Mouse (Mus musculus) ES-Bruce4 (cell line): ENCODE results near the gene Tex2. TPM values are rescaled to one million over a fixed set of nuclear protein-coding genes. Genes with fewer than 3 reads are reported as not detected.
A peak's percentile ranks its signal among the peaks of the same experiment; 100 is the strongest.

Experiments
- H3K27ac ChIP-seq: 2 replicates; pipeline ENCODE4 v1.5.1; 2012; ENCODE audit warnings: low read length, inconsistent platforms; ENCODE audit not compliant: insufficient read depth
- H3K27me3 ChIP-seq: 2 replicates; pipeline ENCODE4 v1.6.1; 2012; ENCODE audit warnings: mild to moderate bottlenecking, low read length, inconsistent platforms; ENCODE audit not compliant: control insufficient read depth, poor library complexity, insufficient read depth, severe bottlenecking
- H3K36me3 ChIP-seq: 2 replicates; pipeline ENCODE4 v1.6.1; 2012; ENCODE audit warnings: inconsistent platforms, mild to moderate bottlenecking, low read length, moderate library complexity; ENCODE audit not compliant: control insufficient read depth, poor library complexity, insufficient read depth, severe bottlenecking
- H3K4me1 ChIP-seq: one replicate; pipeline ENCODE4 v1.8.1; 2011; ENCODE audit warnings: low read length; ENCODE audit not compliant: control insufficient read depth, insufficient read depth
- H3K4me3 ChIP-seq: 2 replicates; pipeline ENCODE4 v1.5.1; 2011; ENCODE audit warnings: low read depth, mild to moderate bottlenecking, low read length
- H3K9ac ChIP-seq: 2 replicates; pipeline ENCODE4 v1.6.1; 2012; ENCODE audit warnings: low read depth, mild to moderate bottlenecking, inconsistent platforms; ENCODE audit not compliant: poor library complexity, severe bottlenecking
- H3K9me3 ChIP-seq: replicated peaks from 2 replicates; pipeline ENCODE4 v1.6.1; 2012; ENCODE audit warnings: mild to moderate bottlenecking, low read length, inconsistent platforms; ENCODE audit not compliant: control insufficient read depth, poor library complexity, insufficient read depth, severe bottlenecking
- CTCF ChIP-seq: IDR thresholded peaks from one replicate; pipeline ENCODE4 v1.8.1; 2011; ENCODE audit warnings: low read depth, low read length
- EP300 ChIP-seq: IDR thresholded peaks from 2 replicates; pipeline ENCODE4 v1.6.1; 2011; ENCODE audit warnings: low read depth, low read length; ENCODE audit not compliant: insufficient read depth
- POLR2A ChIP-seq: IDR thresholded peaks from one replicate; pipeline ENCODE4 v1.8.1; 2011; ENCODE audit warnings: low read length; ENCODE audit not compliant: insufficient read depth
- polyA plus RNA-seq: library from polyadenylated mRNA; stranded (reverse); fragments of >200 nt; gene quantifications from 2 replicates; pipeline ENCODE4 v1.2.4, GENCODE M21; 2011; ENCODE audit warnings: low read depth; ENCODE audit not compliant: missing spikeins, insufficient read depth, insufficient read length

The Tex2 gene
- polyA plus RNA-seq, 1 experiment: 28.8 TPM

GRCm38 (mm10) chr11:106490057-106490456 is 123.2 kb downstream of the Tex2 start:
- no peak overlapping the region for H3K9ac ChIP-seq
- no peaks in the 10 kb centered on the region for H3K9me3 ChIP-seq
- no peak overlapping the region for H3K4me3 ChIP-seq
- TF ChIP-seq CTCF (no peak), EP300 (no peak), POLR2A (no peak)
- H3K36me3 ChIP-seq: no peaks in the 10 kb centered on the region
- peaks cover 2% of the 10 kb centered on the region for H3K4me1 ChIP-seq
- no peak overlapping the region for H3K27ac ChIP-seq
- no peaks in the 10 kb centered on the region; the same call in 1 of the 2 replicates for H3K27me3 ChIP-seq

DNA sequence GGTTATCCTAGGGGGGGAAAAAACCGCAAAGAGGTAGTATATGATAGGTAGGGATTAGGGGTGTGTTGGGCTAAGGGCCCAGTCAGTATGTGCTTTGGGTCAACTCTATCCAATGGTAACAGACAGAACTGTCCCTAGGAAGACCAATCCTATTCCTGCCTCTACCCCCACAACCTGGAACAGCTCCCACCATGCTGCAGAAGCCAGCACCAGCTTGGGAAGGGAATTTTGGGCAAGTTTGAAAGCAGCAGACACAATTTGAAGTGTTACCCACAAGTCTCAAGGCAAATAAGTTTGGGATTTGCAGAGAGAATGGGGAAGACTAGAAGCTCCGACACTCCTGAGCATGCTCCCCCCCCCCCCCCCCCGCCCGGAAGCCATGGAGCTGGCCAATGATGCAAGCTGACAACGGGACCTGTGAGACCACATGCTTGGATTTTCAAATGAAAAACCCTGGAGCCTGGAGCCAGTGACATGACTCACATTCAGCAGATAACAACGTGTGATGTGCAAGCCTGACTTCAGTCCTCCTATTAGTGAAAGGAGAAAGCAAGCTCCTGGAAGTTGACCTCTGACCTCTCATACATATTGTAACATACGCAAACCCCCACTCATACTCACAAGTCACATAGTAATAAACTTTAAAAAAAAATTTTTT is 124.1 kb downstream of the Tex2 start:
- H3K27ac ChIP-seq: no peak overlapping the region
- H3K4me3 ChIP-seq: no peak overlapping the region
- no peaks in the 10 kb centered on the region for H3K36me3 ChIP-seq
- no peaks in the 10 kb centered on the region for H3K9me3 ChIP-seq
- H3K4me1 ChIP-seq: peaks cover 2% of the 10 kb centered on the region
- no peaks in the 10 kb centered on the region; the same call in 1 of the 2 replicates for H3K27me3 ChIP-seq
- H3K9ac ChIP-seq: 0 out of 2 replicates have a peak overlapping the region, but pooled peaks have one; percentile 3
- TF ChIP-seq POLR2A: no peak
- TF ChIP-seq CTCF: no peak
- TF ChIP-seq EP300: no peak

GRCm38 (mm10) chr11:106488126-106488561 is 125.1 kb downstream of the Tex2 start:
- H3K27ac ChIP-seq: peak overlapping the region; percentile 17

GRCm38 (mm10) chr11:106487733-106488115 is 125.5 kb downstream of the Tex2 start, which contains the start of gene Ern1:
Gene Ern1, minus strand, starts transcription at chr11:106487852.
- H3K27ac ChIP-seq: peak within 1 kb of the TSS; percentile 17
- H3K36me3 ChIP-seq: no peaks in the 10 kb centered on the region
- H3K9me3 ChIP-seq: no peaks in the 10 kb centered on the region
- H3K4me3 ChIP-seq: peak within 1 kb of the TSS; percentile 70
- no peaks in the 10 kb centered on the region; the same call in 1 of the 2 replicates for H3K27me3 ChIP-seq
- peak within 1 kb of the TSS; percentile 89 for H3K9ac ChIP-seq
- peaks cover 2% of the 10 kb centered on the region for H3K4me1 ChIP-seq
- TF ChIP-seq CTCF (no peak), POLR2A (no peak), EP300 (no peak)

More at GRCm38 (mm10) chr11:106488126-106488561, 125.1 kb downstream of the Tex2 start:
- Histone ChIP-seq H3K36me3 (no peaks in the 10 kb centered on the region), H3K9ac (peak overlapping the region; percentile 57), H3K27me3 (no peaks in the 10 kb centered on the region; the same call in 1 of the 2 replicates), H3K4me3 (peak overlapping the region; percentile 70), H3K4me1 (peaks cover 2% of the 10 kb centered on the region), H3K9me3 (no peaks in the 10 kb centered on the region)
- TF ChIP-seq CTCF (no peak), EP300 (no peak), POLR2A (no peak)

DNA sequence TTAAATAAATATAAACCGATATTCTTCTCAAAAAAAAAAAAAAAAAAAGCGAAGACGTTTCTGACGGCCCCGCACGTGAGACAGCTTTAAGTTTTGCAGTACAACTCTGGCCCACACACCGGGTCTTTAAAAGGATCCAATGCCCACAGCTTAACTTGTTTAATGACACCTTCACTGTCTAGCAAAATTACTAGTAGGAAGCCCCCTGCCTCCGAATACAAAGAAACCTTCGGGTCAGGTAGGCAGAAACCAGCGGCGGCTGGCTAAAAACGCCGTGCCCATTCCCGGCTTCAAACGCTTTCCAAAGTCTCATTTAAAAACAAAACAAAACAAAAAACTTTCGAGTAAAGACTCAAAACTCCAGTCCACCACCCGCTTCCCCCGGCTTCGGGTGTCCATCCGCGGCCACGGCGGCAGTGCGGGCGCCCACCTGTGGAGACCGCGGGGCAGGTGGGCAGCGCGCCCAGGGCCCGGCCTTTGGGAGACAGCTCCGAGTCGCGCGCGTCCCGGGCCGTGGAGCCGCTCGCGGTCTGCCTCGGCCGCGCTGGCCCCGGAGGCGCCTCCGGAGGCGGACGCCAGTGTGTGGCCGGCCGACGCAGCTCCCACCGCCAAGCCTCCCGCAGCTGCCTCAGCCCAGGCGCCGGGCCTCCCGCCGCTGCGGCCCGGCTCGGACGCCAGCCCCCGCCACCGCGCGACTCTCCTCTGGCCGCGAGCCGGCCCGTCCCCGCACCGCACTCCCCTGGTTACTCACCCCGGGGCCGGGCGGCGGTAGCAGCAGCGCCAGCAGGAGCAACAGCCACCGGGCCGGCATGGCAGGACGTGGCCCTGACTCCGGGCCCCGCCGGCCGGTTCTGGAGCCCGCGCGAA is 126.1 kb downstream of the Tex2 start:
- H3K4me1 ChIP-seq: peaks cover 2% of the 10 kb centered on the region
- TF ChIP-seq EP300 (no peak), POLR2A (no peak), CTCF (no peak)
- no peaks in the 10 kb centered on the region for H3K36me3 ChIP-seq
- H3K9me3 ChIP-seq: no peaks in the 10 kb centered on the region
- H3K27me3 ChIP-seq: no peaks in the 10 kb centered on the region; the same call in 1 of the 2 replicates
- no peak overlapping the region for H3K27ac ChIP-seq
- H3K4me3 ChIP-seq: peak overlapping the region; percentile 63
- H3K9ac ChIP-seq: peak overlapping the region; percentile 89
